Mouse (Mus musculus): Measurements from ENCODE around the gene Stim1.

The Stim1 gene

GRCm38 (mm10) chr7:102267601-102268394 is at the start of gene Stim1:
Gene Stim1, plus strand, starts transcription at chr7:102267806.
- in situ Hi-C loops (cut with MboI, MseI) = loop anchor here (5.0 kb wide), 1 partner anchor 60 kb away; no protein-coding TSS in a partner anchor

GRCm38 (mm10) chr7:102221899-102222298 is 45.7 kb upstream of the Stim1 start:
- in situ Hi-C loops (cut with MboI, MseI) = no loop called here

- in situ Hi-C loops (cut with MboI, MseI) = no loop called here
Observed at GRCm38 (mm10) chr7:102222336-102222735, 45.3 kb upstream of the Stim1 start.

- in situ Hi-C loops (cut with MboI, MseI) = no loop called here
Observed at GRCm38 (mm10) chr7:102222830-102223556, 44.6 kb upstream of the Stim1 start.

GRCm38 (mm10) chr7:102223883-102224738 is 43.5 kb upstream of the Stim1 start:
- in situ Hi-C loops (cut with MboI, MseI) = no loop called here

GRCm38 (mm10) chr7:102226051-102226450 is 41.6 kb upstream of the Stim1 start:
- in situ Hi-C loops (cut with MboI, MseI) = no loop called here

GRCm38 (mm10) chr7:102228049-102228670 is 39.4 kb upstream of the Stim1 start:
- in situ Hi-C loops (cut with MboI, MseI) = no loop called here

GRCm38 (mm10) chr7:102229814-102230213 is 37.8 kb upstream of the Stim1 start:
- in situ Hi-C loops (cut with MboI, MseI) = no loop called here

GRCm38 (mm10) chr7:102233059-102233458 is 34.5 kb upstream of the Stim1 start:
- in situ Hi-C loops (cut with MboI, MseI) = no loop called here

GRCm38 (mm10) chr7:102238686-102239286 is 28.8 kb upstream of the Stim1 start:
- in situ Hi-C loops (cut with MboI, MseI) = no loop called here

GRCm38 (mm10) chr7:102239591-102239990 is 28.0 kb upstream of the Stim1 start:
- in situ Hi-C loops (cut with MboI, MseI) = no loop called here

GRCm38 (mm10) chr7:102242371-102242770 is 25.2 kb upstream of the Stim1 start:
- in situ Hi-C loops (cut with MboI, MseI) = no loop called here

GRCm38 (mm10) chr7:102242917-102243316 is 24.7 kb upstream of the Stim1 start:
- in situ Hi-C loops (cut with MboI, MseI) = no loop called here

GRCm38 (mm10) chr7:102243870-102244269 is 23.7 kb upstream of the Stim1 start:
- in situ Hi-C loops (cut with MboI, MseI) = no loop called here

- in situ Hi-C loops (cut with MboI, MseI) = no loop called here
Observed at GRCm38 (mm10) chr7:102244782-102245535, 22.6 kb upstream of the Stim1 start.

- in situ Hi-C loops (cut with MboI, MseI) = no loop called here
Observed at GRCm38 (mm10) chr7:102245775-102246174, 21.8 kb upstream of the Stim1 start.

- in situ Hi-C loops (cut with MboI, MseI) = no loop called here
Observed at GRCm38 (mm10) chr7:102246265-102246664, 21.3 kb upstream of the Stim1 start.

- in situ Hi-C loops (cut with MboI, MseI) = no loop called here
Observed at GRCm38 (mm10) chr7:102246956-102247797, 20.4 kb upstream of the Stim1 start.

GRCm38 (mm10) chr7:102248691-102249404 is 18.8 kb upstream of the Stim1 start:
- in situ Hi-C loops (cut with MboI, MseI) = no loop called here
